Mouse (Mus musculus) kidney, adult 2 months (tissue): ENCODE measurements around the gene Gna15.

Experiments used
- CTCF ChIP-seq: fragments of 200-500 bp; conservative IDR thresholded peaks from 2 replicates; pipeline ENCODE4 v1.5.1; 2011; ENCODE audit warnings: low read depth, mild to moderate bottlenecking, control low read depth, low read length, moderate library complexity, mixed read lengths; ENCODE audit not compliant: insufficient read depth, insufficient read length
- POLR2A ChIP-seq: fragments of 200-500 bp; IDR thresholded peaks from one replicate; pipeline ENCODE4 v1.6.1; 2011; ENCODE audit warnings: low read depth, low read length, control low read depth

GRCm38 (mm10) chr10:81541363-81541762 is 17.3 kb upstream of the Gna15 start:
- no peak for TF ChIP-seq CTCF
- TF ChIP-seq POLR2A, result no peak
